Mouse (Mus musculus) ES-Bruce4 (cell line): Measurements from ENCODE around the gene Lax1.

Source experiments
- CTCF ChIP-seq: IDR thresholded peaks from one replicate; pipeline ENCODE4 v1.8.1; 2011; ENCODE audit warnings: low read depth, low read length
- POLR2A ChIP-seq: IDR thresholded peaks from one replicate; pipeline ENCODE4 v1.8.1; 2011; ENCODE audit warnings: low read length; ENCODE audit not compliant: insufficient read depth

GRCm38 (mm10) chr1:133711376-133711775, 21.5 kb upstream of the Lax1 start:
- TF ChIP-seq CTCF (no peak), POLR2A (no peak)
